Mouse (Mus musculus) R1 (cell line): ENCODE measurements at regions not wholly inside any gene's neighbourhood (a gene's known extent, or its start where the extent isn't known, plus 50 kb on each side); places are given as distances from the start of the nearest gene placed in this dataset.

ENCODE experiments used
- DNase-seq: peaks from one replicate; pipeline ENCODE4 v3.0.0-alpha.2; 2018; ENCODE audit warnings: low read depth, low spot score

GRCm38 (mm10) chr12:52622398-52622797 lies 76.8 kb upstream of the Akap6 start:
- no peak for DNase-seq

GRCm38 (mm10) chr12:52623416-52624108 lies 75.6 kb upstream of the Akap6 start:
- peak; percentile 66 for DNase-seq

GRCm38 (mm10) chr12:52624871-52625270 lies 74.3 kb upstream of the Akap6 start:
- DNase-seq = no peak

GRCm38 (mm10) chr12:52628771-52629170 lies 70.4 kb upstream of the Akap6 start:
- no peak for DNase-seq

GRCm38 (mm10) chr12:52635121-52635878 lies 63.9 kb upstream of the Akap6 start:
- no peak for DNase-seq

- DNase-seq = no peak
Observed at GRCm38 (mm10) chr12:52636186-52636881, 62.8 kb upstream of the Akap6 start.

- no peak for DNase-seq
Observed at GRCm38 (mm10) chr12:52636920-52637319, 62.3 kb upstream of the Akap6 start.

- peak; percentile 49 for DNase-seq
Observed at GRCm38 (mm10) chr12:52637506-52638249, 61.5 kb upstream of the Akap6 start.

- no peak for DNase-seq
Observed at GRCm38 (mm10) chr12:52638461-52638860, 60.7 kb upstream of the Akap6 start.

- DNase-seq = no peak
Observed at GRCm38 (mm10) chr12:52644059-52644458, 55.1 kb upstream of the Akap6 start.
